Mouse (Mus musculus): Measurements from ENCODE around the gene Pcca. TPM values are rescaled to one million over a fixed set of nuclear protein-coding genes. Genes with fewer than 3 reads are reported as not detected.

The Pcca gene
- polyA plus RNA-seq, 1 experiment from 2014 or later: 31.2 TPM

- WGBS: 65% methylated on average over 1 of the region's 1 CpGs
- H3K4me2 ChIP-seq: peak overlapping the region; percentile 97; the same call in 1 of the 2 replicates
- no peak for ATAC-seq (ENCODE audit: low FRiP score)
Observed at GRCm38 (mm10) chr14:122912137-122912536, 378.0 kb downstream of the Pcca start.

GRCm38 (mm10) chr14:122912812-122913498 lies 378.8 kb downstream of the Pcca start:
- Histone ChIP-seq H3K27ac (ENCODE audit: low read depth, low read length) (no peak overlapping the region), H3K27me3 (ENCODE audit: control insufficient read depth, insufficient read depth, low read length) (peaks cover 4% of the 10 kb centered on the region), H3K4me3 (ENCODE audit: low read depth, low read length) (peak overlapping the region; percentile 57), H3K9ac (ENCODE audit: low read length) (peak overlapping the region; percentile 63), H3K4me2 (peak overlapping the region; percentile 97), H3K9me3 (ENCODE audit: control insufficient read depth, low read length) (no peaks in the 10 kb centered on the region), H3K36me3 (ENCODE audit: control insufficient read depth, insufficient read depth, low read length) (no peaks in the 10 kb centered on the region), H3K4me1 (ENCODE audit: control insufficient read depth, insufficient read depth, low read length) (0 out of 2 replicates have a peak, but pooled peaks cover 3% of the 10 kb centered on the region)
- DNase-seq (ENCODE audit: low spot score, missing footprints) (peak; percentile 90), ATAC-seq (ENCODE audit: low FRiP score) (peak; percentile 79)
- WGBS: 1% methylated on average over 57 of the region's 58 CpGs

More at GRCm38 (mm10) chr14:122912137-122912536, 378.0 kb downstream of the Pcca start:
- DNase-seq (ENCODE audit: low spot score, missing footprints): no peak
- Histone ChIP-seq H3K27me3 (ENCODE audit: control insufficient read depth, insufficient read depth, low read length) (peaks cover 4% of the 10 kb centered on the region), H3K27ac (ENCODE audit: low read depth, low read length) (no peak overlapping the region), H3K36me3 (ENCODE audit: control insufficient read depth, insufficient read depth, low read length) (no peaks in the 10 kb centered on the region), H3K4me1 (ENCODE audit: control insufficient read depth, insufficient read depth, low read length) (0 out of 2 replicates have a peak, but pooled peaks cover 3% of the 10 kb centered on the region), H3K9ac (ENCODE audit: low read length) (no peak overlapping the region), H3K9me3 (ENCODE audit: control insufficient read depth, low read length) (no peaks in the 10 kb centered on the region; the same call in 1 of the 2 replicates), H3K4me3 (ENCODE audit: low read depth, low read length) (no peak overlapping the region)

DNA sequence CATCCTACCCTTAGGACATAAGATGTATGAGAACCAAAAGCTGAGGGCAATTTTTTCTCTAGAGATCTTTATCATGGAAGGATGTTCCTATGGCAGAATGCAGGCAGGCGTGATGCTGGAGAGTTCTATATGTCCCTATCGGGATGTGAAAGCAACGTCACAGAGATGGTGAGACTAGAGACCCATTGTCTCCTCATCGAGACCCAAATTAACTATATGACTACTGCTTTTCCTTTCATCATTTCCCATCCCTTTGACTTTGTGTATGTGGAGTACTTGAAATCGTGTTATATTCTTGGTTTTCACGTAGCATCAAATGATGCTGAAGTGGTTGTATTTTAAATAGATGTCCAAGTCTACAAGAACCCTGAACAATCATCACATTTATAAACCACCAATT lies 379.5 kb downstream of the Pcca start, which contains the start of gene Ggact:
TSS of gene Ggact (minus strand) at position 101 of the 400 bp plus-strand sequence.
- peak within 1 kb of the TSS; percentile 97 for H3K4me2 ChIP-seq
- no peak within 1 kb of the TSS for H3K27ac ChIP-seq (ENCODE audit: low read depth, low read length)
- peak within 1 kb of the TSS; percentile 57 for H3K4me3 ChIP-seq (ENCODE audit: low read depth, low read length)
- DNase-seq (ENCODE audit: low spot score, missing footprints) (peak; percentile 85), ATAC-seq (ENCODE audit: low FRiP score) (no peak)
- H3K4me1 ChIP-seq (ENCODE audit: control insufficient read depth, insufficient read depth, low read length): 0 out of 2 replicates have a peak, but pooled peaks cover 3% of the 10 kb centered on the region
- 71% methylated on average over 6 of the region's 6 CpGs for WGBS
- H3K9me3 ChIP-seq (ENCODE audit: control insufficient read depth, low read length): no peaks in the 10 kb centered on the region
- H3K36me3 ChIP-seq (ENCODE audit: control insufficient read depth, insufficient read depth, low read length): no peaks in the 10 kb centered on the region
- peak within 1 kb of the TSS; percentile 63 for H3K9ac ChIP-seq (ENCODE audit: low read length)
- peaks cover 4% of the 10 kb centered on the region for H3K27me3 ChIP-seq (ENCODE audit: control insufficient read depth, insufficient read depth, low read length)

- DNase-seq (ENCODE audit: low spot score, missing footprints): no peak
- no peaks in the 10 kb centered on the region for H3K36me3 ChIP-seq (ENCODE audit: control insufficient read depth, insufficient read depth, low read length)
- no peak overlapping the region for H3K4me3 ChIP-seq (ENCODE audit: low read depth, low read length)
- peaks cover 4% of the 10 kb centered on the region for H3K27me3 ChIP-seq (ENCODE audit: control insufficient read depth, insufficient read depth, low read length)
- H3K9ac ChIP-seq (ENCODE audit: low read length): no peak overlapping the region
- H3K4me1 ChIP-seq (ENCODE audit: control insufficient read depth, insufficient read depth, low read length): 0 out of 2 replicates have a peak, but pooled peaks cover 3% of the 10 kb centered on the region
- H3K27ac ChIP-seq (ENCODE audit: low read depth, low read length): no peak overlapping the region
- no peaks in the 10 kb centered on the region for H3K9me3 ChIP-seq (ENCODE audit: control insufficient read depth, low read length)
- H3K4me2 ChIP-seq: no peak overlapping the region
- no peak for ATAC-seq (ENCODE audit: low FRiP score)
- 92% methylated on average over 1 of the region's 1 CpGs for WGBS
Observed at GRCm38 (mm10) chr14:122917676-122918075, 383.6 kb downstream of the Pcca start.

- DNase-seq (ENCODE audit: low spot score, missing footprints) (no peak), ATAC-seq (ENCODE audit: low FRiP score) (no peak)
- H3K9ac ChIP-seq (ENCODE audit: low read length): no peak overlapping the region
- no peak overlapping the region for H3K4me2 ChIP-seq
- H3K4me1 ChIP-seq (ENCODE audit: control insufficient read depth, insufficient read depth, low read length): no peaks in the 10 kb centered on the region
- no peak overlapping the region for H3K4me3 ChIP-seq (ENCODE audit: low read depth, low read length)
- H3K27me3 ChIP-seq (ENCODE audit: control insufficient read depth, insufficient read depth, low read length): no peaks in the 10 kb centered on the region
- no peaks in the 10 kb centered on the region for H3K9me3 ChIP-seq (ENCODE audit: control insufficient read depth, low read length)
- H3K27ac ChIP-seq (ENCODE audit: low read depth, low read length): no peak overlapping the region
- H3K36me3 ChIP-seq (ENCODE audit: control insufficient read depth, insufficient read depth, low read length): no peaks in the 10 kb centered on the region; the same call in 1 of the 2 replicates
- WGBS: 80% methylated on average over 5 of the region's 5 CpGs
Observed at GRCm38 (mm10) chr14:122920011-122920410, 385.9 kb downstream of the Pcca start.

- Histone ChIP-seq H3K9ac (ENCODE audit: low read length) (no peak overlapping the region), H3K27me3 (ENCODE audit: control insufficient read depth, insufficient read depth, low read length) (no peaks in the 10 kb centered on the region), H3K4me1 (ENCODE audit: control insufficient read depth, insufficient read depth, low read length) (no peaks in the 10 kb centered on the region), H3K4me3 (ENCODE audit: low read depth, low read length) (no peak overlapping the region), H3K36me3 (ENCODE audit: control insufficient read depth, insufficient read depth, low read length) (no peaks in the 10 kb centered on the region), H3K9me3 (ENCODE audit: control insufficient read depth, low read length) (no peaks in the 10 kb centered on the region), H3K27ac (ENCODE audit: low read depth, low read length) (no peak overlapping the region), H3K4me2 (no peak overlapping the region)
- DNase-seq (ENCODE audit: low spot score, missing footprints): no peak
- ATAC-seq (ENCODE audit: low FRiP score): no peak
- WGBS: 92% methylated on average over 1 of the region's 1 CpGs
Observed at GRCm38 (mm10) chr14:122936460-122936859, 402.3 kb downstream of the Pcca start.

Other genes with a start within 250 kb of the Pcca start
- 0.62 and 0.64 TPM in 2 replicates for gene Gm5089, start 83.2 kb upstream of the Pcca start, polyA plus RNA-seq (2014; fragmentation: Nextera tagmentation; extraction: Ambion mirVana)
- gene Zic5, start 68.6 kb upstream of the Pcca start, polyA plus RNA-seq (2014; fragmentation: Nextera tagmentation; extraction: Ambion mirVana): 14.6 and 15.8 TPM in 2 replicates
- gene Zic2, start 58.9 kb upstream of the Pcca start, polyA plus RNA-seq (2014; fragmentation: Nextera tagmentation; extraction: Ambion mirVana): 5.8 and 6.3 TPM in 2 replicates
- 0.41 and 0.45 TPM in 2 replicates for gene Gm10837, start 43.7 kb upstream of the Pcca start, polyA plus RNA-seq (2014; fragmentation: Nextera tagmentation; extraction: Ambion mirVana)